Mouse (Mus musculus): Measurements from ENCODE around the gene Rab30.
A peak's percentile ranks its signal among the peaks of the same experiment; 100 is the strongest.

GRCm38 (mm10) chr7:92737560-92737959 lies 3.8 kb upstream of the Rab30 start:
- TF ChIP-seq ZMIZ1 (IDR thresholded peaks at IDR 0.05; ENCODE audit: low read depth, low read length) (no peak), SIN3A (IDR thresholded peaks at IDR 0.05; ENCODE audit: low read length) (no peak), MYC (IDR thresholded peaks at IDR 0.05; ENCODE audit: low read depth, low read length) (no peak), CTCF (conservative IDR thresholded peaks at IDR 0.05 in 1 of 2, IDR thresholded peaks at IDR 0.05 in 1 of 2; ENCODE audit: low read depth in 2 of 2, low read length in 2 of 2) (no peak), POLR2A (IDR thresholded peaks at IDR 0.05; ENCODE audit: low read depth, low read length) (no peak; the same call in 1 of the 2 replicates), MEF2A (IDR thresholded peaks at IDR 0.05; ENCODE audit: borderline replicate concordance, low read depth, low read length) (no peak), IRF4 (IDR thresholded peaks at IDR 0.05; ENCODE audit: low read depth, low read length) (no peak), EP300 (IDR thresholded peaks at IDR 0.05; ENCODE audit: low read length) (peak; percentile 40), NRF1 (IDR thresholded peaks at IDR 0.05; ENCODE audit: low read depth, low read length) (no peak), MAZ (IDR thresholded peaks at IDR 0.05; ENCODE audit: low read depth, low read length) (no peak)
